Mouse (Mus musculus): Measurements from ENCODE around the gene Spc24. TPM values are rescaled to one million over a fixed set of nuclear protein-coding genes. Genes with fewer than 3 reads are reported as not detected.
A peak's percentile ranks its signal among the peaks of the same experiment; 100 is the strongest.

Gene Spc24
- polyA plus RNA-seq, 1 experiment: 22.6 TPM

DNA sequence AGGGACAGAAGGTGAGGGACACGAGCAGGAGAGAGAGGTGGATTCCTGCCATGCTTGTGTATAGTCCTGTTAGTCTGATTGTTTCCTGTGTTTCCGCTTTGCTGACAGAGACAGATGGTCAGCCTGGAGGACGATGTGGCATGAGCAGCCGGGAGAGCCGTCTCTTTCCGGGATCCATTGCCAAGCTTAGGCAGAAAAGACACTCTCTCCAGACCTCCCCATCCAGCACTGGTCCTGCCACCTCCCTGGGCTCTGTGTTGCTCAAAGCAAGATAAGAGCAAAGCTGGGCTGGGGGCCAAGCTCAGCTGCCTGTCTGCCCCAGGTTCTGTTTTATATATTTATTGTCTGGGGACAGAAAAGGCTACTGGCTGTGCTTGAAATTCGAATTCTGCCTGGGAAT lies 12.1 kb downstream of the Spc24 start:
- H3K4me1 ChIP-seq (ENCODE audit: control insufficient read depth, insufficient read depth, insufficient read length, low read length): peaks cover 9% of the 10 kb centered on the region
- H3K4me3 ChIP-seq (ENCODE audit: low read depth, low read length): no peak overlapping the region
- no peak for TF ChIP-seq POLR2A (IDR thresholded peaks at IDR 0.05; ENCODE audit: low read depth, low read length)
- no peak for TF ChIP-seq CTCF (IDR thresholded peaks at IDR 0.05; ENCODE audit: extremely low read depth, insufficient read length, insufficient replicate concordance, low read depth, low read length)
- no peaks in the 10 kb centered on the region for H3K27me3 ChIP-seq (ENCODE audit: control insufficient read depth, insufficient read depth, low read length)
- peaks cover 70% of the 10 kb centered on the region for H3K36me3 ChIP-seq (ENCODE audit: control insufficient read depth, insufficient read depth, low read length)
- WGBS: 11% methylated on average over 7 of the region's 7 CpGs
- 0 out of 2 replicates have a peak overlapping the region, but pooled peaks have one; percentile 15 for H3K27ac ChIP-seq (ENCODE audit: insufficient read depth, low read depth, low read length)

DNA sequence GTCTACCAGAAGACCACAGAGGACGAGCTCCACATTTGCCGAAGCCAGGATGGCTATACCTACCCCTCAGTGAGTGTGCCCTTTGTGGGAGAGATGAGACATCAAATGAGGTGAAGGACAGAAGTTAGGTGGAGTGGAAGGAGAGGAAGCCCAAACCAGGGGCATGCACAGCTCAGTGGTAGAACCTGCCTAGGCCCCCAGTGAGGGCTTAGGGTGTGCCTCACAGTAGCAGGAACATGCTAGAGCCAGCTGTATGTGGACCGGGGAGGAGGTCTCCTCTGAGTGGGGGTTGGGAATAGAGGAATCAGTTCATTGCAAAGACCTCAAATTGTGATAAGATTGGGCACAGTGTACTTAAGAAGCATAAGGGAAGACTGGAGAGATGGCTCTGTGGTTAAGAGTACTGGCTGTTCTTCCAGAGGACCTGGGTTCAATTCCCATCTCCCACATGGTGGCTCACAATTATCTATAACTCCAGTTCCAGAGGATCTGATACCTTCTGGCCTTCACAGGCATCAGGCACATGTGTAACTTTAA lies 12.8 kb downstream of the Spc24 start:
- no peak overlapping the region for H3K27ac ChIP-seq (ENCODE audit: insufficient read depth, low read depth, low read length)
- peaks cover 76% of the 10 kb centered on the region for H3K36me3 ChIP-seq (ENCODE audit: control insufficient read depth, insufficient read depth, low read length)
- no peak overlapping the region for H3K4me3 ChIP-seq (ENCODE audit: low read depth, low read length)
- 74% methylated on average over 3 of the region's 3 CpGs for WGBS
- H3K4me1 ChIP-seq (ENCODE audit: control insufficient read depth, insufficient read depth, insufficient read length, low read length): peaks cover 7% of the 10 kb centered on the region
- no peak for TF ChIP-seq POLR2A (IDR thresholded peaks at IDR 0.05; ENCODE audit: low read depth, low read length)
- TF ChIP-seq CTCF (IDR thresholded peaks at IDR 0.05; ENCODE audit: extremely low read depth, insufficient read length, insufficient replicate concordance, low read depth, low read length): no peak
- no peaks in the 10 kb centered on the region for H3K27me3 ChIP-seq (ENCODE audit: control insufficient read depth, insufficient read depth, low read length)

DNA sequence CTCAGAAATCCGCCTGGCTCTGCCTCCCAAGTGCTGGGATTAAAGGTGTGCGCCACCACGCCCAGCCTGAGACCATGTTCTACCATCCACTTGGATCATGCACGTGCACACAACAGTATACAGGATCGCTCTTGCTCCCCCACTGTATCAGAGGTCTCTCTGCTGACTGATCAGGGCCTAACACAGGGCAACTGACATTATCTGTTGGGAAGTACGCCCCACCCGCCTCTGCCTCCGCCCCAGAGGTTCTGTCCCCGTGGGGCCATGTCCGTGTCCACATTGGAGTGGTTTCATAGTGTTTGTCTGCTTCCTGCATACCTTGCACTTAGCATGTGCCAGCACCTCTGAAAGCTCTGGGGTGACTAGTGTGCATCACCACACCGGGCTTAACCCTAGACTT lies 18.6 kb downstream of the Spc24 start:
- no peaks in the 10 kb centered on the region for H3K27me3 ChIP-seq (ENCODE audit: control insufficient read depth, insufficient read depth, low read length)
- TF ChIP-seq CTCF (IDR thresholded peaks at IDR 0.05; ENCODE audit: extremely low read depth, insufficient read length, insufficient replicate concordance, low read depth, low read length) (no peak), POLR2A (IDR thresholded peaks at IDR 0.05; ENCODE audit: low read depth, low read length) (no peak)
- H3K4me3 ChIP-seq (ENCODE audit: low read depth, low read length): no peak overlapping the region
- peaks cover 89% of the 10 kb centered on the region for H3K36me3 ChIP-seq (ENCODE audit: control insufficient read depth, insufficient read depth, low read length)
- no peak overlapping the region for H3K27ac ChIP-seq (ENCODE audit: insufficient read depth, low read depth, low read length)
- 0 out of 2 replicates have a peak, but pooled peaks cover under 1% of the 10 kb centered on the region for H3K4me1 ChIP-seq (ENCODE audit: control insufficient read depth, insufficient read depth, insufficient read length, low read length)
- 84% methylated on average over 11 of the region's 11 CpGs for WGBS

DNA sequence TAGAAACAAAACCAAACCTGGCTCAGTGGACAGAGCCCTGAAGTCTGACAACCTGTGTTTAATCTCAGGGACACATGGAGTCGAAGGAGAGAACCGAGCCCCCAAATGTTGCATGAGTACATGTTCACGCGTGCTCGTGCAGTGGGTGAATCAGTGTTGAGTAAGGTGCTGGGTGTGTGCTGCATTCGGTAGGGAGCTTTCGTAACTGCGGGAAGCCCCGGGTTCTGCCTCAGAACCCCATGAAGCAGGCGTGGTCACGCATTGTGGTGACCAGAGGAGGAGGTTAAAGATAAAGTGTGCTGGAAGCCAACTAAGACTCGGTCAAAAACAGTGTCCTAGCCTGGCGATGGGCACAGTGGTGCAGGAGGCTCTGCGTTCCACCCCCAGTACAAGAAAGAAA lies 19.7 kb downstream of the Spc24 start:
- Histone ChIP-seq H3K27me3 (ENCODE audit: control insufficient read depth, insufficient read depth, low read length) (no peaks in the 10 kb centered on the region), H3K27ac (ENCODE audit: insufficient read depth, low read depth, low read length) (no peak overlapping the region), H3K36me3 (ENCODE audit: control insufficient read depth, insufficient read depth, low read length) (peaks cover 85% of the 10 kb centered on the region), H3K4me3 (ENCODE audit: low read depth, low read length) (no peak overlapping the region), H3K4me1 (ENCODE audit: control insufficient read depth, insufficient read depth, insufficient read length, low read length) (0 out of 2 replicates have a peak, but pooled peaks cover 2% of the 10 kb centered on the region)
- WGBS: 92% methylated on average over 14 of the region's 14 CpGs
- TF ChIP-seq POLR2A (IDR thresholded peaks at IDR 0.05; ENCODE audit: low read depth, low read length) (no peak), CTCF (IDR thresholded peaks at IDR 0.05; ENCODE audit: extremely low read depth, insufficient read length, insufficient replicate concordance, low read depth, low read length) (no peak)

DNA sequence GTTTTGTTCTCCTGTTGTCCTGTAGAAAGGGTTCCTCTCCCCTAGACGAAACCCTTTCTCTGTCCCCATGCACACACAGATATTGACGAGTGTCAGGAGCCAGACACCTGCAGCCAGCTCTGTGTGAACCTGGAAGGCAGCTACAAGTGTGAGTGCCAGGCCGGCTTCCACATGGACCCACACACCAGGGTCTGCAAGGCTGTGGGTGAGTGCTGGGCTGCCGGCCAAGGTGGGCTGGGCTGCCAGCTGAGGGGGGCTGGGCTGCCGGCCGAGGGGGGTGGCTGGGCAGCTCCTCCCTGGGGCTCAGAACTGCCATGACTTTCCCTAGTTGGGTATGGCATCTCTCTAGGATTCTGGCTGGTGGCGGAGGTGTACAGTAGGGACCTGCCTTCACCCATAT lies 21.3 kb downstream of the Spc24 start:
- no peaks in the 10 kb centered on the region for H3K27me3 ChIP-seq (ENCODE audit: control insufficient read depth, insufficient read depth, low read length)
- H3K27ac ChIP-seq (ENCODE audit: insufficient read depth, low read depth, low read length): no peak overlapping the region
- peaks cover 7% of the 10 kb centered on the region for H3K4me1 ChIP-seq (ENCODE audit: control insufficient read depth, insufficient read depth, insufficient read length, low read length)
- H3K4me3 ChIP-seq (ENCODE audit: low read depth, low read length): no peak overlapping the region
- WGBS: 93% methylated on average over 7 of the region's 7 CpGs
- no peak for TF ChIP-seq POLR2A (IDR thresholded peaks at IDR 0.05; ENCODE audit: low read depth, low read length)
- no peak for TF ChIP-seq CTCF (IDR thresholded peaks at IDR 0.05; ENCODE audit: extremely low read depth, insufficient read length, insufficient replicate concordance, low read depth, low read length)
- peaks cover 84% of the 10 kb centered on the region for H3K36me3 ChIP-seq (ENCODE audit: control insufficient read depth, insufficient read depth, low read length)

DNA sequence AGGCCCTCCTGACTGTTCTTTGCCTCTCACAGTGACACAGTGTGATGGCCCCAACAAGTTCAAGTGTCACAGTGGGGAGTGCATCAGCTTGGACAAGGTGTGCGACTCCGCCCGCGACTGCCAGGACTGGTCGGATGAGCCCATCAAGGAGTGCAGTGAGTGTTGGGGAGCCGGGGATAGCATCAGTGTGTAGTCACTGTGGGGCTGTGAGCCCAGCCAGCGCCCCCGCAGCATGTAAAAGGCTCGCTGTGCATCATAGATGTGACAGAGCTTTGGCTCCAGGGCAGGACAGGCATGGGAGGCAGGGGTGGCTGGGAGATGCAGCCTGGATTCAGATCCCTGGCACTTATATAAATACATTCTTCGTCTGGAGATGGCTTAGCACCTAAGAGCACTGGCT lies 22.9 kb downstream of the Spc24 start:
- no peak overlapping the region for H3K4me3 ChIP-seq (ENCODE audit: low read depth, low read length)
- WGBS: 81% methylated on average over 10 of the region's 10 CpGs
- peaks cover 87% of the 10 kb centered on the region for H3K36me3 ChIP-seq (ENCODE audit: control insufficient read depth, insufficient read depth, low read length)
- peaks cover 14% of the 10 kb centered on the region for H3K4me1 ChIP-seq (ENCODE audit: control insufficient read depth, insufficient read depth, insufficient read length, low read length)
- no peaks in the 10 kb centered on the region for H3K27me3 ChIP-seq (ENCODE audit: control insufficient read depth, insufficient read depth, low read length)
- TF ChIP-seq CTCF (IDR thresholded peaks at IDR 0.05; ENCODE audit: extremely low read depth, insufficient read length, insufficient replicate concordance, low read depth, low read length): no peak
- TF ChIP-seq POLR2A (IDR thresholded peaks at IDR 0.05; ENCODE audit: low read depth, low read length): no peak
- no peak overlapping the region for H3K27ac ChIP-seq (ENCODE audit: insufficient read depth, low read depth, low read length)

DNA sequence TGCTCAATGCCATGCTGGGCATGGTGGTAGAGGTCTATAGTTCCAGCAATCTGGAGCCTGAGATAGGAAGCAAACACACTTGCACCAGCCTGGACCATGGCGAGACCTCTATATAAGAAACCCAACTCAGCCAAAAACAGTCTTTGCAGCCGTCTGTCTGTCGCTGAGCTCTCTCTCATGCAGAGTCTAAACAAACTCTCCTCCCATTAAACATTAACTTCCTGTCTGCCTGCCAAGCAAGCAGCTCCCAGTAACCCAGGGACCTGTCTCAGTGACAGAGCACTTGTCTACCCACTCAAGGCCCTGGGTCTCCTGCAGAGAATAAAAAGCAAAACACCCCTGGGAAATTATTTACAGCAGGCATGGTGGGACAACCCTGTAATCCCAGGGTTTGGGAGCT lies 23.5 kb downstream of the Spc24 start:
- WGBS: 15% methylated on average over 3 of the region's 3 CpGs
- Histone ChIP-seq H3K27me3 (ENCODE audit: control insufficient read depth, insufficient read depth, low read length) (no peaks in the 10 kb centered on the region), H3K4me3 (ENCODE audit: low read depth, low read length) (no peak overlapping the region), H3K4me1 (ENCODE audit: control insufficient read depth, insufficient read depth, insufficient read length, low read length) (peaks cover 14% of the 10 kb centered on the region), H3K27ac (ENCODE audit: insufficient read depth, low read depth, low read length) (no peak overlapping the region), H3K36me3 (ENCODE audit: control insufficient read depth, insufficient read depth, low read length) (peaks cover 87% of the 10 kb centered on the region)
- no peak for TF ChIP-seq CTCF (IDR thresholded peaks at IDR 0.05; ENCODE audit: extremely low read depth, insufficient read length, insufficient replicate concordance, low read depth, low read length)
- TF ChIP-seq POLR2A (IDR thresholded peaks at IDR 0.05; ENCODE audit: low read depth, low read length): no peak
